Mouse (Mus musculus) hematopoietic multipotent progenitor cell, adult 10-12 weeks (in vitro differentiated cells): ENCODE data around the gene Gm15114. TPM values are rescaled to one million over a fixed set of nuclear protein-coding genes. Genes with fewer than 3 reads are reported as not detected.

Experiments used
- polyA plus RNA-seq: library from polyadenylated mRNA; stranded (reverse); fragments of >175 nt; gene quantifications from 2 replicates; pipeline ENCODE4 v1.2.3, GENCODE M21; 2012; ENCODE audit warnings: low replicate concordance

The Gm15114 gene
- polyA plus RNA-seq: not detected in 2 replicates

GRCm38 (mm10) chrX:148488649-148489048 lies at the start of gene Gm15114:
TSS of gene Gm15114 (plus strand) at chrX:148488949.

Other genes starting within 250 kb of the Gm15114 start
- not detected in 2 replicates for gene Gm8334, start 126.2 kb downstream of the Gm15114 start, polyA plus RNA-seq
- not detected in 2 replicates for gene Gm15127, start 174.6 kb downstream of the Gm15114 start, polyA plus RNA-seq